Mouse (Mus musculus) layer of hippocampus, postnatal 10 days (tissue): Measurements from ENCODE around the gene Gm20388. TPM values are rescaled to one million over a fixed set of nuclear protein-coding genes. Genes with fewer than 3 reads are reported as not detected.

Experiments used
- DNase-seq, 2 experiments: peaks; one replicate each; pipeline ENCODE4 v3.0.0; 2021; ENCODE audit warnings: low spot score in 2 of 2
- total RNA-seq, 2 experiments: library from RNA; stranded (reverse); gene quantifications; 2 replicates each; pipeline ENCODE4 v1.2.3; 2021

The Gm20388 gene
- total RNA-seq, 2 experiments from 2014 or later: not detected

GRCm38 (mm10) chr8:121619401-121619995 lies 1708.9 kb downstream of the Gm20388 start:
- no peak for DNase-seq

DNA sequence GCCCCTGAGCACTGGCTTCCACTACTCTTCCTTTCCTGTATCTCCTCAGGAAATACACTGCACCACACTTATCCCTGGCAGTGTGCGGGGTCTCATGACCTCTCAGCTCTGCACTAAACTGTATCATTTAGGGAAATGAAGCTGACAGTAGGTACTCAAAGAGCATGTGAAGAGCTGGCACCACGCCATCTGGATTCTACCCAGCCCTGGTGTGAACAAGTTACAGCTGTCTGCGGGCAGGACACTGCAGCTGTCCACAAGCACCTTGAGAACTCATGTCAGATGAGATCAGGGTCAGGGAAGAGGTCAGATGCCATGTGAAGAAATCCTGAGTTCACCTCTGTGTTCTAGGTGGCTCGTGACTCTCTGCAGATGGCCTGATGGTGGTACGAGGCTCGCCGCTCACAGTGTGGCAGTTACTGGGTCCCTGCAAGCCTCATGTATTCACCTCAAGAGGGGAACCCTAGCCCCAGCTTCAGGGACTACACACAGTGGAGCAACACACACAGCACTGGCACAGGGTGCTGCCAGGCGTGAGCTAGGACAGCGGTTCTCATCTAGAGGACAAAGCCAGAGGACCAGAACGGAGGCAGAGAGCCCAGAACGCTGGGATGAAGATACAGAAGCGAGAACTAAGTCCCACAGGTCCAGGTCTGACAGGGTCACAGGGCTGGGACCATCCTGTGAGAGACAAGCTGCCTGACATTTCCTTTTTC lies 1710.3 kb downstream of the Gm20388 start:
- DNase-seq: no peak

- no peak for DNase-seq
Observed at GRCm38 (mm10) chr8:121621879-121622278, 1711.2 kb downstream of the Gm20388 start.

DNA sequence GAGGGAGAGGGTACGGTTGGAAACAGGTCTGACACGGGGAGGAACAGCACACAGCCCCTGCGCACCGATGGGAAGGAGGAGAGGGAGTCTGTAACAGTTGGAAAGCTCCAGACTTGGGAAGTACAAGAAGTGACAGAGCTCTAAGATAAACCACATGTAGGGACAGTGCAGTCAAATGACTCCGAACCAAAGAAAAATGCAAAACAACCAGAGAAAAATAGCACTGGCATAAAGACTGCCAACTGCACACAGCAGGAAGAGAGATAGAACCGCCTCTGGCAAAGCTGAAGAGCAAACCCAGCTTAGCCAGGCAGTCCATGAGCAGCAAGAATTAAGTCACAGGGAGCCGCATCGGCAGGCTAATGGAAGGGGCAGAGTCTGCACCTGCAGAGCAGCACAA lies 1712.4 kb downstream of the Gm20388 start:
- no peak for DNase-seq

DNA sequence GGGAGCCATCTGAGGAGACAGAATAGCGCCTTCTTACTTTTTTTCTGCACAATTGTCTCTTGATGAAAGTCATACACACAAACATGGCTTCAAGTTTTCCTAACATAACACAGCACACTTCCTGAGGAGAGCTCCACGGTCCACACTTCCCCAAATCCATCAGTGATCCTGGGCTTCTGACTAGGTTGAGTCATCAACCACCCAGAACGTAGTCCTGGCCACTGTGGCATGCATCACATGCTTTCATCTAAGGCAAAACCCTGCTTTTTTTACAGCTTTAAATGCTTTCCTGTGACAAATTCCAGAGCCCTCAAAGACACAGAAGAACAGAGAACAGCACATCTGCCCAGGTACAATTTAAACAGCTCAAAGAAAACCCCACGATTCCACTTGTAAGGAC lies 1718.0 kb downstream of the Gm20388 start:
- DNase-seq: no peak

- DNase-seq: no peak
Observed at GRCm38 (mm10) chr8:121631645-121632071, 1721.0 kb downstream of the Gm20388 start.

GRCm38 (mm10) chr8:121632401-121632800 lies 1721.8 kb downstream of the Gm20388 start:
- DNase-seq: no peak

DNA sequence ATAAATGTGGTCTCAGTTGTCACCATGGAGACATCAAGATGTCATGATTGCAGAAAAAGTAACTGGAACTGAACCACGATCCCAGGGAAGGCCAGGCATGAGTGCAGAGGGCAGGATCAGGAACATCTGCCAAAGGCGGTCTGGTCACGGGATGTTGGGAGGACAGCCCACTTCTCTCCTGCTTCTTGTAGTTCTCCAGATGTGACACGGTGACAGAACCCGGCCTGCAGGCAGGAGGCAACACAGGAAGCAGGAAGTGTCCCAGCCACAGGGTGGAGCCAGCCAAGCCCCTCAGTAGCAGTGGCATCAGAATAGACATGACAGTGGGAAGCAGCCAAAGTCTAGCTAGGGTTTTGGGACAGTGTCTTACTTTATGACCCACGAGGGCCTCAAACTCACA lies 1724.9 kb downstream of the Gm20388 start:
- DNase-seq: no peak

GRCm38 (mm10) chr8:121636180-121636579 lies 1725.5 kb downstream of the Gm20388 start:
- DNase-seq: no peak

GRCm38 (mm10) chr8:121642804-121643203 lies 1732.2 kb downstream of the Gm20388 start:
- DNase-seq: no peak

DNA sequence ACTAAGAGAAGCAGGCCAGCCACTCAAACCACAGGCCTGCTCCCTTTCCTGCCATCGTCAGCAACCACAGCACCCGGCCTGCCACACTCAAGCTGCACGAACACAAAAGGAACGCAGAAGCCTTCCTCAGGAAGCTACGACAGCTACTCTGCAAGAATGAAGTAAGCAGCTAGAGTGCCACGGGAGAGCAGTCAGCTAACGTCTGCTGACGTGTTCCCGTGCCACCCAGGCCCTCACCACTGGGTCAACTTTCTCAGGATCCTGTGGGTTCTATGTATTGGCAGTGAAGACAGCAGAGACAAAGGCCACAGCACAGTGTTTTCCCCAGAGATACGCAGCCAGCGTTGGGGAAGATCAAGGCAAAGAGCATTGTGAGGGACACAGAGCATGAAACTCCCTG lies 1732.7 kb downstream of the Gm20388 start:
- no peak for DNase-seq

GRCm38 (mm10) chr8:121647511-121648215 lies 1737.0 kb downstream of the Gm20388 start:
- DNase-seq: no peak

DNA sequence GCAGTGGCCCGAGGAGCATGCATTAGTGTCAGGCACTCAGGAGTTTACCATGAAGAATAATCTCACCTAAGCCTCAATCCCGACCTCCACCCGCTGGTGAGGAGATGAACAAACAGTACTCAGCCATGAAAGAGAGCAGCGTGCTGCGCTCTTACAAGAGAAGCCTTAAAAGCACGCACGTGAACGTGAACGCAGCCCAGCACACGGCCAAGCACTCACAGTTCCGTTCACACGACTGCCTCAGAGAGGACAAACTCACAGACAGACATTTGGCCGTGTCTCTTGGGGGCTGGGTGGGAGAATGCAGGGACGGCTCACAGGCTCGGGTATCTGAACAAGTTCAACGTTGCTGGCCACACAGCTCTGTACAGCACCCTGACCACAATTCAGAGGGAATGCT lies 1737.8 kb downstream of the Gm20388 start:
- DNase-seq: no peak

DNA sequence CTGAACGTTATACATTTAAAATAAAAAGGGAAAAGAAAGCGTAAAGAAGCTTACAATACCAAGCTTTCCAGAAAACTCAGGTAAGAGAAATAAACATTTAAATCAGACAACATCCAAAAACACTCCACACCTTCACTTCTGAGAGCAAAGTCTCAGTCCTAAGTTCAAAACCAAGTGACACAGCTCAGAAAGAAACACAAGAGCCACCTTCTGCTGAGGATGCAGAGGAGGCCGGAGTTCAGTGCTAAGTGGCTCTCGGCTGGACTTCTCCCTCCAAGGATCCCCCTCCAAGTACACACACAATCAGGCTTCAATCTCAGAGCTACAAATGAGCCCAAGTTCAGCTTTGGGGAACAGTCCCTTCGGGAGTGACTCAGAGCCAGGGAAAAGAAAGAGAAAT lies 1738.8 kb downstream of the Gm20388 start:
- no peak for DNase-seq

GRCm38 (mm10) chr8:121649904-121650303 lies 1739.3 kb downstream of the Gm20388 start:
- DNase-seq: no peak

- no peak for DNase-seq
Observed at GRCm38 (mm10) chr8:121650389-121651307, 1740.0 kb downstream of the Gm20388 start.

GRCm38 (mm10) chr8:121651308-121651873 lies 1740.8 kb downstream of the Gm20388 start:
- DNase-seq: no peak

DNA sequence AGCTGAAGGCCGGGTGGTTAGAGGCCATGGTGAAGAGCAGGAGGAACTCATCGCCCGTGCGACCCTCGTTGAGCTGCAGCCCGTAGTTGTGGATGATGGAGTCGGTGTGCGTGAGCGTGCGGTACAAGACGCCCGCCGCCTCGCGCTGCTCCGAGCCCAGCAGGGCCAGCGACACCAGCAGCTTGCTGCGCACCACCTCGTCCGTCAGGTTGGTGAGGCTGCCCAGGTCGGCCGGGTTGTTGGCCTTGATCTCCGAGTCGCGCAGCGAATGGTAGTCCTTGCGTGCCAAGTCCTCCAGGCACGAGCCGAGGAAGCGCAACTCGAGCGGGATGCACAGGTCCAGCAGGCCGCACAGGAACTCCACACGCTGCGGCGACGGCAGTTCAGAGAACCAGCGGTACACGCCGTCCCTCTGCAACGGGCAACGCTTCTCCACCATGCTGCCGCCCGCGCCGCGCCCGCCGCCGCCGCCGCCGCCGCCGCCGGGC lies 1741.3 kb downstream of the Gm20388 start:
- DNase-seq: peak; percentile 55 to 70

- DNase-seq: peak; percentile 96 to 98
Observed at GRCm38 (mm10) chr8:121652774-121653323, 1742.2 kb downstream of the Gm20388 start, which contains the start of gene Zcchc14. Gene Zcchc14 (minus strand): TSS chr8:121652901.

GRCm38 (mm10) chr8:121653340-121654019 lies 1742.8 kb downstream of the Gm20388 start:
- DNase-seq: no peak
